Mouse (Mus musculus) hindbrain, embryonic 15.5 days (tissue): ENCODE measurements around the gene Trmt112. TPM values are rescaled to one million over a fixed set of nuclear protein-coding genes. Genes with fewer than 3 reads are reported as not detected.

Experiments
- ATAC-seq: fragments of 200-750 bp; cut with Nextera tagmentation; 2 replicates; pipeline ENCODE4 v1.8.0; 2017; ENCODE audit warnings: low read depth, moderate number of reproducible peaks, moderate TSS enrichment; ENCODE audit not compliant: low FRiP score
- H3K27ac ChIP-seq: fragments of 300-500 bp; sonication (generic); replicated peaks from 2 replicates; pipeline ENCODE4 v1.5.1; 2015; ENCODE audit warnings: mild to moderate bottlenecking, inconsistent platforms
- H3K27me3 ChIP-seq: fragments of 300-500 bp; sonication (generic); 2 replicates; pipeline ENCODE4 v1.6.1; 2015; ENCODE audit warnings: control low read depth, inconsistent platforms
- H3K36me3 ChIP-seq: fragments of 300-500 bp; sonication (generic); 2 replicates; pipeline ENCODE4 v1.6.1; 2015; ENCODE audit warnings: control low read depth, inconsistent platforms
- H3K4me1 ChIP-seq: fragments of 300-500 bp; sonication (generic); replicated peaks from 2 replicates; pipeline ENCODE4 v1.6.1; 2015; ENCODE audit warnings: control low read depth, inconsistent platforms
- H3K4me2 ChIP-seq: fragments of 300-500 bp; sonication (generic); 2 replicates; pipeline ENCODE4 v1.6.1; 2015; ENCODE audit warnings: moderate library complexity, mild to moderate bottlenecking, inconsistent platforms
- H3K4me3 ChIP-seq: fragments of 300-500 bp; sonication (generic); 2 replicates; pipeline ENCODE4 v1.5.1; 2015; ENCODE audit warnings: mild to moderate bottlenecking, inconsistent platforms
- H3K9ac ChIP-seq: fragments of 300-500 bp; sonication (generic); 2 replicates; pipeline ENCODE4 v1.6.1; 2015; ENCODE audit warnings: inconsistent platforms
- H3K9me3 ChIP-seq: fragments of 300-500 bp; sonication (generic); 2 replicates; pipeline ENCODE4 v1.6.1; 2016; ENCODE audit warnings: control low read depth, inconsistent platforms
- WGBS: fragments of 180-500 bp; shearing (Covaris S2); methylation state at CpG from one replicate; pipeline ENCODE4 v1.1.7; 2015; 5-methylcytosine and 5-hydroxymethylcytosine counted together
- polyA plus RNA-seq: library from polyadenylated mRNA; unstranded; fragments of >200 nt; fragmentation: Nextera tagmentation; extraction: Ambion mirVana; gene quantifications from 2 replicates; pipeline ENCODE4 v1.2.1, GENCODE M21; 2015

Gene Trmt112
- 104 TPM in 2 replicates for polyA plus RNA-seq

- under 1% methylated on average over 65 of the region's 65 CpGs for WGBS
- Histone ChIP-seq H3K4me2 (peak within 1 kb of the TSS; percentile 82), H3K9ac (peak within 1 kb of the TSS; percentile 70), H3K9me3 (no peaks in the 10 kb centered on the region), H3K36me3 (peaks cover 49% of the 10 kb centered on the region), H3K27ac (peak within 1 kb of the TSS; percentile 99), H3K27me3 (no peaks in the 10 kb centered on the region), H3K4me1 (peaks cover 37% of the 10 kb centered on the region), H3K4me3 (peak within 1 kb of the TSS; percentile 52)
- peak; percentile 95 for ATAC-seq
Measured at GRCm38 (mm10) chr19:6909507-6910289, at the start of gene Trmt112, which contains the start of gene Prdx5. TSS of gene Trmt112 (plus strand) at chr19:6909698. TSS of gene Prdx5 (minus strand) at chr19:6910106.

- ATAC-seq: no peak
- Histone ChIP-seq H3K27me3 (no peaks in the 10 kb centered on the region), H3K36me3 (no peaks in the 10 kb centered on the region), H3K4me1 (peaks cover 20% of the 10 kb centered on the region), H3K27ac (no peak overlapping the region), H3K9me3 (no peaks in the 10 kb centered on the region), H3K4me2 (no peak overlapping the region), H3K4me3 (no peak overlapping the region), H3K9ac (no peak overlapping the region)
- WGBS: 89% methylated on average over 3 of the region's 3 CpGs
Measured at GRCm38 (mm10) chr19:6859971-6860370, 49.5 kb upstream of the Trmt112 start.

- H3K4me3 ChIP-seq: no peak overlapping the region
- no peak overlapping the region for H3K4me2 ChIP-seq
- H3K27ac ChIP-seq: no peak overlapping the region
- no peak for ATAC-seq
- no peaks in the 10 kb centered on the region for H3K36me3 ChIP-seq
- 82% methylated on average over 6 of the region's 6 CpGs for WGBS
- H3K27me3 ChIP-seq: no peaks in the 10 kb centered on the region
- H3K9me3 ChIP-seq: no peaks in the 10 kb centered on the region
- no peak overlapping the region for H3K9ac ChIP-seq
- H3K4me1 ChIP-seq: peaks cover 12% of the 10 kb centered on the region; the same call in 1 of the 2 replicates
Measured at GRCm38 (mm10) chr19:6860706-6861105, 48.8 kb upstream of the Trmt112 start.

- Histone ChIP-seq H3K36me3 (no peaks in the 10 kb centered on the region), H3K4me3 (no peak overlapping the region), H3K27me3 (no peaks in the 10 kb centered on the region), H3K9ac (no peak overlapping the region), H3K9me3 (no peaks in the 10 kb centered on the region), H3K4me1 (peaks cover 6% of the 10 kb centered on the region; the same call in 1 of the 2 replicates), H3K27ac (no peak overlapping the region), H3K4me2 (no peak overlapping the region)
- WGBS: 97% methylated on average over 4 of the region's 4 CpGs
- ATAC-seq: no peak
Measured at GRCm38 (mm10) chr19:6861451-6861850, 48.0 kb upstream of the Trmt112 start.

GRCm38 (mm10) chr19:6869355-6869754 is 40.1 kb upstream of the Trmt112 start:
- Histone ChIP-seq H3K4me3 (no peak overlapping the region), H3K9me3 (no peaks in the 10 kb centered on the region), H3K36me3 (no peaks in the 10 kb centered on the region), H3K9ac (no peak overlapping the region), H3K27ac (no peak overlapping the region), H3K27me3 (no peaks in the 10 kb centered on the region), H3K4me1 (no peaks in the 10 kb centered on the region), H3K4me2 (no peak overlapping the region)
- ATAC-seq: no peak
- 13% methylated on average over 5 of the region's 5 CpGs for WGBS

- H3K36me3 ChIP-seq: no peaks in the 10 kb centered on the region
- no peak overlapping the region for H3K9ac ChIP-seq
- H3K27me3 ChIP-seq: no peaks in the 10 kb centered on the region
- no peaks in the 10 kb centered on the region for H3K9me3 ChIP-seq
- H3K4me3 ChIP-seq: no peak overlapping the region
- H3K4me2 ChIP-seq: no peak overlapping the region
- no peak overlapping the region for H3K27ac ChIP-seq
- H3K4me1 ChIP-seq: no peaks in the 10 kb centered on the region
- WGBS: 72% methylated on average over 5 of the region's 5 CpGs
- no peak for ATAC-seq
Measured at GRCm38 (mm10) chr19:6871574-6872271, 37.8 kb upstream of the Trmt112 start.

GRCm38 (mm10) chr19:6872701-6873100 is 36.8 kb upstream of the Trmt112 start:
- no peaks in the 10 kb centered on the region for H3K4me1 ChIP-seq
- WGBS: 78% methylated on average over 3 of the region's 3 CpGs
- H3K9ac ChIP-seq: no peak overlapping the region
- H3K9me3 ChIP-seq: no peaks in the 10 kb centered on the region
- no peaks in the 10 kb centered on the region for H3K36me3 ChIP-seq
- no peak overlapping the region for H3K4me2 ChIP-seq
- no peak overlapping the region for H3K4me3 ChIP-seq
- H3K27ac ChIP-seq: no peak overlapping the region
- no peaks in the 10 kb centered on the region for H3K27me3 ChIP-seq
- ATAC-seq: no peak

- Histone ChIP-seq H3K4me1 (no peaks in the 10 kb centered on the region), H3K36me3 (no peaks in the 10 kb centered on the region), H3K4me3 (no peak overlapping the region), H3K4me2 (no peak overlapping the region), H3K27ac (no peak overlapping the region), H3K9ac (no peak overlapping the region), H3K27me3 (no peaks in the 10 kb centered on the region), H3K9me3 (0 out of 2 replicates have a peak, but pooled peaks cover 3% of the 10 kb centered on the region)
- 94% methylated on average over 1 of the region's 1 CpGs for WGBS
- no peak for ATAC-seq
Measured at GRCm38 (mm10) chr19:6874257-6874656, 35.2 kb upstream of the Trmt112 start.

- Histone ChIP-seq H3K27me3 (no peaks in the 10 kb centered on the region), H3K4me1 (no peaks in the 10 kb centered on the region), H3K36me3 (no peaks in the 10 kb centered on the region), H3K9me3 (peaks cover 7% of the 10 kb centered on the region; the same call in 1 of the 2 replicates), H3K27ac (no peak overlapping the region), H3K9ac (no peak overlapping the region), H3K4me3 (no peak overlapping the region), H3K4me2 (no peak overlapping the region)
- ATAC-seq: no peak
- WGBS: 86% methylated on average over 6 of the region's 6 CpGs
Measured at GRCm38 (mm10) chr19:6875834-6876233, 33.7 kb upstream of the Trmt112 start.

- Histone ChIP-seq H3K9ac (no peak overlapping the region), H3K27ac (no peak overlapping the region), H3K9me3 (peaks cover 7% of the 10 kb centered on the region; the same call in 1 of the 2 replicates), H3K4me3 (no peak overlapping the region), H3K27me3 (no peaks in the 10 kb centered on the region), H3K4me1 (no peaks in the 10 kb centered on the region), H3K36me3 (no peaks in the 10 kb centered on the region), H3K4me2 (no peak overlapping the region)
- no peak for ATAC-seq
Measured at GRCm38 (mm10) chr19:6876799-6877198, 32.7 kb upstream of the Trmt112 start.

- H3K4me1 ChIP-seq: no peaks in the 10 kb centered on the region
- no peaks in the 10 kb centered on the region for H3K36me3 ChIP-seq
- 89% methylated on average over 4 of the region's 4 CpGs for WGBS
- H3K4me2 ChIP-seq: no peak overlapping the region
- H3K27ac ChIP-seq: no peak overlapping the region
- no peaks in the 10 kb centered on the region for H3K27me3 ChIP-seq
- peaks cover 7% of the 10 kb centered on the region; the same call in 1 of the 2 replicates for H3K9me3 ChIP-seq
- no peak for ATAC-seq
- H3K4me3 ChIP-seq: no peak overlapping the region
- H3K9ac ChIP-seq: no peak overlapping the region
Measured at GRCm38 (mm10) chr19:6877965-6878364, 31.5 kb upstream of the Trmt112 start.

GRCm38 (mm10) chr19:6892512-6892911 is 17.0 kb upstream of the Trmt112 start:
- no peaks in the 10 kb centered on the region for H3K9me3 ChIP-seq
- no peaks in the 10 kb centered on the region for H3K27me3 ChIP-seq
- H3K4me2 ChIP-seq: no peak overlapping the region
- H3K9ac ChIP-seq: no peak overlapping the region
- 70% methylated on average over 4 of the region's 4 CpGs for WGBS
- H3K27ac ChIP-seq: no peak overlapping the region
- ATAC-seq: no peak
- H3K36me3 ChIP-seq: no peaks in the 10 kb centered on the region
- H3K4me3 ChIP-seq: no peak overlapping the region
- H3K4me1 ChIP-seq: no peaks in the 10 kb centered on the region
